Mouse (Mus musculus) cerebellum, adult 11-12 months (tissue): ENCODE results near the gene Gipc3.

Source experiments
- DNase-seq: peaks from one replicate; pipeline ENCODE4 v3.0.0; 2022

Gipc3 gene

GRCm38 (mm10) chr10:81342686-81343505 is at the start of gene Gipc3:
Gene Gipc3, minus strand, starts transcription at chr10:81343266.
- no peak for DNase-seq

GRCm38 (mm10) chr10:81392781-81393185 is 49.7 kb upstream of the Gipc3 start, which contains the start of gene Smim24:
Gene Smim24, plus strand, starts transcription at chr10:81393051.
- no peak for DNase-seq

- DNase-seq = no peak
Observed at GRCm38 (mm10) chr10:81392270-81392669, 49.2 kb upstream of the Gipc3 start.

- peak; percentile 55 for DNase-seq
Observed at GRCm38 (mm10) chr10:81390678-81390965, 47.6 kb upstream of the Gipc3 start.

- DNase-seq = peak; percentile 70
Observed at GRCm38 (mm10) chr10:81389801-81390677, 47.0 kb upstream of the Gipc3 start.

- no peak for DNase-seq
Observed at GRCm38 (mm10) chr10:81389373-81389772, 46.3 kb upstream of the Gipc3 start.

- no peak for DNase-seq
Observed at GRCm38 (mm10) chr10:81388505-81389055, 45.5 kb upstream of the Gipc3 start, which contains the start of gene Gm48552. Gene Gm48552, plus strand, starts transcription at chr10:81389005.

GRCm38 (mm10) chr10:81387716-81388115 is 44.6 kb upstream of the Gipc3 start:
- no peak for DNase-seq

GRCm38 (mm10) chr10:81385603-81386306 is 42.7 kb upstream of the Gipc3 start:
- DNase-seq = no peak

- DNase-seq = no peak
Observed at GRCm38 (mm10) chr10:81384605-81384982, 41.5 kb upstream of the Gipc3 start.

- DNase-seq = peak; percentile 99
Observed at GRCm38 (mm10) chr10:81383802-81384604, 40.9 kb upstream of the Gipc3 start, which contains the start of the genes Dohh and Gm48551. Gene Dohh, plus strand, starts transcription at chr10:81384428. Gene Gm48551, plus strand, starts transcription at chr10:81384466.

GRCm38 (mm10) chr10:81382039-81382438 is 39.0 kb upstream of the Gipc3 start:
- no peak for DNase-seq

- peak; percentile 68 for DNase-seq
Observed at GRCm38 (mm10) chr10:81379809-81380378, 36.8 kb upstream of the Gipc3 start.

GRCm38 (mm10) chr10:81379183-81379553 is 36.1 kb upstream of the Gipc3 start:
- DNase-seq = no peak

GRCm38 (mm10) chr10:81378553-81379182 is 35.6 kb upstream of the Gipc3 start:
- DNase-seq = peak; percentile 100

GRCm38 (mm10) chr10:81377793-81378552 is 34.9 kb upstream of the Gipc3 start, which contains the start of gene Fzr1:
Gene Fzr1, minus strand, starts transcription at chr10:81378516.
- DNase-seq = no peak

- no peak for DNase-seq
Observed at GRCm38 (mm10) chr10:81377362-81377664, 34.2 kb upstream of the Gipc3 start.

GRCm38 (mm10) chr10:81376561-81377361 is 33.7 kb upstream of the Gipc3 start:
- DNase-seq = no peak

GRCm38 (mm10) chr10:81375322-81375721 is 32.3 kb upstream of the Gipc3 start:
- DNase-seq = no peak

GRCm38 (mm10) chr10:81367207-81367495 is 24.1 kb upstream of the Gipc3 start:
- no peak for DNase-seq
